Mouse (Mus musculus): ENCODE measurements at regions not wholly inside any gene's neighbourhood (a gene's known extent, or its start where the extent isn't known, plus 50 kb on each side); places are given as distances from the start of the nearest gene placed in this dataset.

- no peak for DNase-seq (ENCODE audit: low read depth, low spot score)
These were observed 204.7 kb upstream of the Fam98a start for GRCm38 (mm10) chr17:75756487-75756886.

DNA sequence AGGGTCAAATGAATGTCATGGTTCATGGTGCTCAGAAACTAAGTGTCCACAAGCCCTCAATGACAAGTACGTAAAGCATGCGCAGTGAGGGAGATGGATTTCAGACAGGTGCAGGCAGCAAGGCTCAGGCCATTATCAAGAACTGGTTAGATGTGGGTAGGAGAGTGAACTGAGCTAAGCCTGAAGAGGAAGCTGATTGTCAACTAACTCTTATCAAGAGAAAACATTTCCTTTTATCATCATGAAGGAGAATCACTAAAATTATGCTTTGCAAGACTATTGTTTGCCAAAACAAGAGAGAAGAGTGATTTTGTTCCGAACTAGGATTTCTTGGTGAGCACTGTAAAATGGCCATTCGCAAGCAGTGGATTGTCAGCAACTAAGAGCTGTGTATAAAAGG is 164.7 kb upstream of the Fam98a start:
- DNase-seq (ENCODE audit: low read depth, low spot score), result no peak

DNA sequence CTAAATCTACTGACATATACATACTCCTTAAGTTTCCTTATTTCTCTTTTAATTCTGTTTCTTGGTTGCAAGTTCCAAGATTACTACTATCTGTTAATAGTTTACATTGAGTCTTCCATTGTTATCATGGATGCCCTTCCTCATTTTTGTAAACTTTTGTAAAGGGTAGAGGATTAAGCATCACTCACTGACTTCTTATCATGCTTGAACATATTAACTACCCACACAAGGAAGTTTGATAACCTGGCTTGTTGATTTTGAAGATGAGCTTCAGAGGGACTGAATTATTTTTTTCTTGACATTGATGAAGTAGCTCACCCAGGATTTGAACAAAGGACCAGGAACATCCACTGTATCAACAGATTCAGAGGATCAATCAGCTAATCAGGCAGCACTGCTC is 162.8 kb upstream of the Fam98a start:
- DNase-seq (ENCODE audit: low read depth, low spot score), result no peak

- no peak for DNase-seq (ENCODE audit: low read depth, low spot score)
These were observed 162.3 kb upstream of the Fam98a start for GRCm38 (mm10) chr17:75714059-75714458.

- no peak for DNase-seq (ENCODE audit: low read depth, low spot score)
These were observed 155.9 kb upstream of the Fam98a start for GRCm38 (mm10) chr17:75707687-75708086.

DNA sequence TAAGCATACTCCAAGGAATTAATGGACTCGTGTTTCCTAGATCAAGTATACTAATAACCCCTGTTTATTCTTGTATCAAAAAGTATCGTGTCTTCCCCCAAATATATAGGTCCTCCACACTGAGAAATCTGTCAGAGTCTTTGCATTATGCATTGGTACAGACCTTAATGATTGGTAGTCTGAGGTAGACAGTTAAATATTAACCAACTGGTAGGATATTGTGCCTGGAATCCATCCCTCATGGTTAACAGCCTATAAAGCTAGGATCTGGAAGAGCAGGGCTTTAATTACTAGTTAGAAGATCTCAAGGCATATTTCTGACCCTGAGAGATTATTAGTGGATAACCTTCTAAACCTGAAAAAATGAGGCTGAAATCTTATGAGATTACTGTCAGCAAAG is 153.6 kb upstream of the Fam98a start:
- no peak for DNase-seq (ENCODE audit: low read depth, low spot score)

GRCm38 (mm10) chr17:75703865-75704264 is 152.1 kb upstream of the Fam98a start:
- DNase-seq (ENCODE audit: low read depth, low spot score), result no peak

- DNase-seq (ENCODE audit: low read depth, low spot score), result no peak
These were observed 145.0 kb upstream of the Fam98a start for GRCm38 (mm10) chr17:75696729-75697103.

GRCm38 (mm10) chr17:75696103-75696728 is 144.5 kb upstream of the Fam98a start:
- no peak for DNase-seq (ENCODE audit: low read depth, low spot score)

- DNase-seq (ENCODE audit: low read depth, low spot score), result no peak
These were observed 134.2 kb upstream of the Fam98a start for GRCm38 (mm10) chr17:75685927-75686326.

GRCm38 (mm10) chr17:75646982-75647381 is 95.2 kb upstream of the Fam98a start:
- DNase-seq (ENCODE audit: low read depth, low spot score), result no peak

- DNase-seq (ENCODE audit: low read depth, low spot score), result no peak
These were observed 93.0 kb upstream of the Fam98a start for GRCm38 (mm10) chr17:75644698-75645097.

DNA sequence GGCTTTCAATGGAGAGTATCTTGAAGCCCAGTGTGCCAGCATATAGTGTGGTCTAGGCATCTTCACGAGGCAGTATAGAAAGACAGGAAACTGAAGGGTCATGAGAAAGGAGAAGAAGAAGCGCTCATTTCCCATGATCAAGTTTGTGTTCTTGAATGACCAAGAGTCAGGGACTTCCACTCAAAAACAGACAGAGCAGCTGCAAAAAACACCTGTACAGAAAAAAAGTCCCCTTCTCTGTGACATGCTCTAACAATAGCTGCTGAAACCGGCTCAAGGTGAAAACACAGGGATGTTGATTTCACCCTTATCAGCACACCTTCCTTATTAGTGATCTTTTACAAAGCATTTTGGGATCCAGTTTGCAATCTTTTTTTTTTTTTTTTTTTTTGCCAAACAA is 90.6 kb upstream of the Fam98a start:
- no peak for DNase-seq (ENCODE audit: low read depth, low spot score)

- no peak for DNase-seq (ENCODE audit: low read depth, low spot score)
These were observed 89.3 kb upstream of the Fam98a start for GRCm38 (mm10) chr17:75641010-75641498.

- no peak for DNase-seq (ENCODE audit: low read depth, low spot score)
These were observed 88.8 kb upstream of the Fam98a start for GRCm38 (mm10) chr17:75640575-75640974.

DNA sequence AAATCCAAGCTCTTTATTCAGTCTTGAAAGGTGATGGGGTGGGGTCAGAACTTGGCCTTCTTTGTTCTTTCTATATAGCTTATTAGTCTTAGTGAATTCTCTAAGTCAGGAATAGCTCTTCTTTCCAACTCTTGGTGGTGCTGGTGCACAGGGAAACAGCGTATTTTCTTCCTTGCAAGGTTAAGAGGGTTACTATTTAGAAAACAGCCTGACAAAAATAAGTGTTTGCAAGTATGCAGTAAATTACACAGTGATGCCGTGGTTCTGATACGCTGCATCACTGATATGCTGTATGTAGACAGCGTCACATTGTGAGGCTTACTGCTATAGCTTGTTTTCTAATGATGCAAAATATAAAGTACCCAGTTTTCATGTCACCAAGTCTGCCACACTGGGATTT is 78.1 kb upstream of the Fam98a start:
- no peak for DNase-seq (ENCODE audit: low read depth, low spot score)

DNA sequence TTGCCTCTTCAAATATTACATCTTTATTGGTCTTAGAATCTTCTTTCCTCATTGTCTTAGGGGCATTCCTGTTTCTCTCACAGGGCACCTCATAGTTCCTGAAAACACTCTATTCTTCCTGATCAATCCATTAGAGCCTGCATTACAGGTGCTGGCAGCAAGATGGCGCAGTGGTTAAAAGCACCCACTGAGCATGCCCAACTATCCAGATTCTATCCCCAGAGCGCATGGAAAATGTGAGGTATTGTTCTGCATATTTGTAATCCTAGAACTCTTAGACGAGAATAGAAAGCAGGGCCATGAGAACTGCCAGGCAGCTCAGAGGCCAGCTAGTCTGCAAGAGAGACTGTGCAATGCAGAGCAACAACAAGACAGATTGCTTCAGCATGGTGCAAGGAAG is 67.7 kb upstream of the Fam98a start:
- DNase-seq (ENCODE audit: low read depth, low spot score), result no peak

DNA sequence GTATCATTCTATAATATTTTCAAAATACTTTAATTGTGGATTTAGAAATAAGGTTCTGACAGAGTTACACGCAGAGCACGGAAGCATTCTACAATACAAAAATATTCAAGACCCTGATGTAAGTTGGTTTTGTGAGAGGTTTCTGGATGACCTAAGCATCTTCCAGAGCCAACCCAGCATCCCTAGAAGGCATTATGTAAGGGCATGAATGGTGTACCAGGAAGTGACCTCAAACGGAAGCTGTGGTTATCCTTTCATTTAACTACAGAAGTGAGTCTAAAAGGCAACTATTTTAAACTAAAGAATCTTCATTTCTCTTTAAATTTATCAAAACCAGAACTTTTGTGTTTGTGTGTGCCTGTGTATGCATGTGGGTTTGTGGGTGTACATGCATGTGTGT is 66.8 kb upstream of the Fam98a start:
- no peak for DNase-seq (ENCODE audit: low read depth, low spot score)

DNA sequence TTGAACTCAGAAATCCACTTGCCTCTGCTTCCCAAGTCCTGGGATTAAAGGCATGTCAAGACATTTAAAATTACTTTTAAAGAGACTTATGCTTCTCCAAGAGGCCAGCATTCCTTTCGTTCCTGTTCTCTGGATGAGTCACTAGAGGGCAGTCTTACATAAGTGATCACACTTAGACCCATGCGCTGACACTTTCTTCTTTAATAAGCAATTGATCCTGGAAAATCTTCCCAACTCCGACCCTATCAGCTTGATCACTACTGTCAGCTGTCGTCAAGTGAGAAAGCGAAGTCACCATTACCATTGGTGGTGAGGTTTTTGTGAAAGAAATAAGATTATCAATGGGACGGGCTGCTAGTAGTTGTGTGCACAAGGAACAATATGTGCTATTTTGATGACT is 65.5 kb upstream of the Fam98a start:
- DNase-seq (ENCODE audit: low read depth, low spot score), result no peak

GRCm38 (mm10) chr17:75615335-75615734 is 63.6 kb upstream of the Fam98a start:
- no peak for DNase-seq (ENCODE audit: low read depth, low spot score)

GRCm38 (mm10) chr17:75603417-75604086 is 51.8 kb upstream of the Fam98a start:
- no peak for DNase-seq (ENCODE audit: low read depth, low spot score)
